Mouse (Mus musculus) MEL (cell line): ENCODE measurements at regions not wholly inside any gene's neighbourhood (a gene's known extent, or its start where the extent isn't known, plus 50 kb on each side); places are given as distances from the start of the nearest gene placed in this dataset.

Experiments
- BHLHE40 ChIP-seq: IDR thresholded peaks from 2 replicates; pipeline ENCODE4 v1.6.1; 2012; ENCODE audit warnings: low read depth, mild to moderate bottlenecking, inconsistent platforms, low read length, improper control_type of control experiment, borderline replicate concordance
- CTCF ChIP-seq, 3 experiments: IDR thresholded peaks in 2 of 3; conservative IDR thresholded peaks in 1 of 3; 2 replicates each; pipeline ENCODE4 v1.5.1; 2011 to 2012; ENCODE audit warnings: low read length in 3 of 3, low read depth in 2 of 3, mild to moderate bottlenecking in 2 of 3, improper control_type of control experiment in 1 of 3, inconsistent platforms in 1 of 3, mixed read lengths in 1 of 3, moderate library complexity in 1 of 3; ENCODE audit not compliant: control insufficient read depth in 1 of 3, insufficient read depth in 1 of 3, poor library complexity in 1 of 3, severe bottlenecking in 1 of 3
- E2F4 ChIP-seq: IDR thresholded peaks from 2 replicates; pipeline ENCODE4 v1.6.1; 2011; ENCODE audit warnings: low read depth, low read length, improper control_type of control experiment, borderline replicate concordance
- HCFC1 ChIP-seq: IDR thresholded peaks from 2 replicates; pipeline ENCODE4 v1.6.1; 2012; ENCODE audit warnings: low read depth, mild to moderate bottlenecking, inconsistent platforms, low read length, improper control_type of control experiment, moderate library complexity
- POLR2A ChIP-seq, 2 experiments: IDR thresholded peaks; 2 replicates each; pipeline ENCODE4 v1.6.1; 2011 to 2012; ENCODE audit warnings: low read length in 2 of 2, mild to moderate bottlenecking in 2 of 2, control low read depth in 1 of 2, improper control_type of control experiment in 1 of 2, low read depth in 1 of 2, moderate library complexity in 1 of 2; ENCODE audit not compliant: control insufficient read depth in 1 of 2, insufficient read depth in 1 of 2, poor library complexity in 1 of 2
- POLR2AphosphoS2 ChIP-seq: IDR thresholded peaks from 2 replicates; pipeline ENCODE4 v1.6.1; 2011; ENCODE audit warnings: low read length, improper control_type of control experiment
- POLR2AphosphoS5 ChIP-seq: IDR thresholded peaks from 2 replicates; pipeline ENCODE4 v1.6.1; 2012; ENCODE audit warnings: low read depth, borderline replicate concordance, mild to moderate bottlenecking, inconsistent platforms, low read length, moderate library complexity, mixed read lengths
- SMC3 ChIP-seq: IDR thresholded peaks from 2 replicates; pipeline ENCODE4 v1.6.1; 2011; ENCODE audit warnings: low read depth, low read length, improper control_type of control experiment
- TAL1 ChIP-seq: IDR thresholded peaks from 2 replicates; pipeline ENCODE4 v1.6.1; 2012; ENCODE audit warnings: mild to moderate bottlenecking, inconsistent platforms, low read length, moderate library complexity, mixed read lengths
- USF1 ChIP-seq: IDR thresholded peaks from 2 replicates; pipeline ENCODE4 v1.6.1; 2014; ENCODE audit warnings: low read depth, mild to moderate bottlenecking, inconsistent platforms, low read length, improper control_type of control experiment, moderate library complexity
- ZNF384 ChIP-seq: IDR thresholded peaks from 2 replicates; pipeline ENCODE4 v1.6.1; 2012; ENCODE audit warnings: low read depth, mild to moderate bottlenecking, inconsistent platforms, low read length, improper control_type of control experiment

- no peak for TF ChIP-seq E2F4
- TF ChIP-seq POLR2AphosphoS5, result no peak
- no peak for TF ChIP-seq POLR2A (IDR thresholded peaks at IDR 0.05; ENCODE audit: control insufficient read depth in 1 of 2, insufficient read depth in 1 of 2, low read depth in 1 of 2, low read length in 2 of 2, poor library complexity in 1 of 2)
- TF ChIP-seq HCFC1, result no peak
- no peak for TF ChIP-seq CTCF (IDR thresholded peaks at IDR 0.05 in 2 of 3, conservative IDR thresholded peaks at IDR 0.05 in 1 of 3; ENCODE audit: control insufficient read depth in 1 of 3, insufficient read depth in 1 of 3, low read depth in 2 of 3, low read length in 3 of 3, poor library complexity in 1 of 3, severe bottlenecking in 1 of 3)
- TF ChIP-seq USF1, result no peak
- TF ChIP-seq ZNF384, result no peak
- TF ChIP-seq POLR2AphosphoS2, result no peak
- TF ChIP-seq BHLHE40, result no peak
- TF ChIP-seq TAL1, result no peak
- TF ChIP-seq SMC3, result no peak
Observed at GRCm38 (mm10) chr5:29927594-29927993, 85.3 kb upstream of the Il6 start.
